ENCODE assay signal across 9 mouse cellular contexts in the genomic region with DNA sequence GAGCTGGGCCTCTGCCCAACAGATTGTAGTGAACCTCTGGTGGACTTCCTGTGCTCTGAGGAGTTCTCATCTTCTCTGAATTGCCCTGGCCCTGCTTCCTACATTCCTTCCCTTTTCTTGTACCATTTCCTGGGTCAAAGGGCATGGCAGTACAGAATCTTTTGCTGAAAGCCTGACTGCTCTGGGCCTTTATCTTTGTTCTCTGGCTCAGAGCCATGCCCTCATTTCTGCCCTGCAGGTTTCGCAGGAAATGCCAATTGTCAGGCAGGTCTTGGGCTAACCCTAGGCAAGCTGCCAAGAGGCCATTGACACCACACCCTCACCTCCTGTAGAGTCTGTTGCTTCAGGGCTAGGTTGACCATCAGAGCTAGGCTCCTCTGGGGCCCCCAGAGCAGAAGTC. TPM values are rescaled to one million over a fixed set of nuclear protein-coding genes. Genes with fewer than 3 reads are reported as not detected.
A peak's percentile ranks its signal among the peaks of the same experiment; 100 is the strongest.
DNase-seq lines count a peak whose midpoint lies in the region; TF ChIP-seq lines count a peak whose summit lies in the region.
"Had no signal": no experiment of that assay in that cellular context is flagged by ENCODE, and none has a peak within 500 bp of the region (broad histone marks: within the 10 kb centered on the region; RNA-seq: fewer than 3 reads in every experiment).

No protein-coding gene starts in this region.

- intact Hi-C loops in left cerebral cortex, postnatal 36 days (cut with DNase I) = no loop called here

- H3K4me1 ChIP-seq in spleen, adult 2 months (ENCODE audit: control insufficient read depth, insufficient read depth, insufficient read length) = peaks cover 50% of the 10 kb centered on the region
- H3K4me1 ChIP-seq: neural tube, embryonic 13.5 days had no signal

- peak overlapping the region; percentile 76 for H3K27ac ChIP-seq in spleen, adult 2 months (ENCODE audit: insufficient read depth, low read length)
- H3K27ac ChIP-seq: neural tube, embryonic 13.5 days had no signal

- peak in 1 of 2 experiments; percentile 41 for DNase-seq in spleen, adult 2 months (ENCODE audit: low read depth in 1 of 2, low spot score in 2 of 2)
- DNase-seq in spleen, adult 12 weeks (ENCODE audit: low spot score) = no peak
- DNase-seq in cerebellum, postnatal 25 days = peak; percentile 94 to 96
- peak; percentile 50 to 64 for DNase-seq in kidney, postnatal 4 days
- DNase-seq in skeletal muscle tissue, adult 2 months (ENCODE audit: low read depth, low spot score) = peak; percentile 30
- DNase-seq in left cerebral cortex, postnatal 36 days (ENCODE audit: low spot score in 2 of 2) = no peak
- DNase-seq in yolk sac, embryonic 10.5 days (ENCODE audit: low spot score) = no peak
- no peak for DNase-seq in embryo, embryonic 10 days (ENCODE audit: low spot score)

- no peak for TF ChIP-seq CTCF in spleen, adult 2 months (IDR thresholded peaks at IDR 0.05; ENCODE audit: extremely low read depth, insufficient read depth, insufficient read length, insufficient replicate concordance)

- H3K27me3 ChIP-seq in spleen, adult 2 months (ENCODE audit: control insufficient read depth, insufficient read depth, low read length) = no peaks in the 10 kb centered on the region
- H3K27me3 ChIP-seq: neural tube, embryonic 13.5 days had no signal

- TF ChIP-seq POLR2A in spleen, adult 2 months (IDR thresholded peaks at IDR 0.05; ENCODE audit: low read depth, low read length) = no peak

- 24% methylated on average over 1 of the region's 1 CpGs for WGBS in spleen, adult 2 months

- H3K36me3 ChIP-seq in spleen, adult 2 months (ENCODE audit: control insufficient read depth, insufficient read depth, low read length) = no peaks in the 10 kb centered on the region
- H3K36me3 ChIP-seq: neural tube, embryonic 13.5 days had no signal

- no peak overlapping the region for H3K4me3 ChIP-seq in spleen, adult 2 months (ENCODE audit: extremely low read depth, insufficient read depth, insufficient read length)
- H3K4me3 ChIP-seq: neural tube, embryonic 13.5 days had no signal

RNA-seq across cellular contexts. Expression of gene Trim14, which starts 17.9 kb away (rescaled TPM):
- 26.9 and 45.0 TPM in 2 replicates for polyA plus RNA-seq in spleen, adult 2 months (2012; rRNA removed)
- 1 to 10 TPM; 1.2 to 1.3 TPM for total RNA-seq in left cerebral cortex, postnatal 36 days (2021)

RNA-seq across cellular contexts. Expression of gene Coro2a, which starts 48.1 kb away (rescaled TPM):
- 36.0 and 51.3 TPM in 2 replicates for polyA plus RNA-seq in spleen, adult 2 months (2012; rRNA removed)
- 10 to 100 TPM; 27.2 to 29.4 TPM for total RNA-seq in left cerebral cortex, postnatal 36 days (2021)

Comparison
In these comparisons a context has a peak if more than half of its experiments do, and no peak if none do; other contexts are left out.
1. DNase-seq: peak in cerebellum, postnatal 25 days (2 of 2), kidney, postnatal 4 days (2 of 2) and skeletal muscle tissue, adult 2 months (single experiment); none in spleen, adult 12 weeks (single experiment), left cerebral cortex, postnatal 36 days (0 of 2), yolk sac, embryonic 10.5 days (single experiment) and embryo, embryonic 10 days (single experiment).